Mouse (Mus musculus): ENCODE data around the gene Tnfrsf25. TPM values are rescaled to one million over a fixed set of nuclear protein-coding genes. Genes with fewer than 3 reads are reported as not detected.

The Tnfrsf25 gene
- total RNA-seq, 2 experiments from 2014 or later: 0.76 to 0.84 TPM

DNA sequence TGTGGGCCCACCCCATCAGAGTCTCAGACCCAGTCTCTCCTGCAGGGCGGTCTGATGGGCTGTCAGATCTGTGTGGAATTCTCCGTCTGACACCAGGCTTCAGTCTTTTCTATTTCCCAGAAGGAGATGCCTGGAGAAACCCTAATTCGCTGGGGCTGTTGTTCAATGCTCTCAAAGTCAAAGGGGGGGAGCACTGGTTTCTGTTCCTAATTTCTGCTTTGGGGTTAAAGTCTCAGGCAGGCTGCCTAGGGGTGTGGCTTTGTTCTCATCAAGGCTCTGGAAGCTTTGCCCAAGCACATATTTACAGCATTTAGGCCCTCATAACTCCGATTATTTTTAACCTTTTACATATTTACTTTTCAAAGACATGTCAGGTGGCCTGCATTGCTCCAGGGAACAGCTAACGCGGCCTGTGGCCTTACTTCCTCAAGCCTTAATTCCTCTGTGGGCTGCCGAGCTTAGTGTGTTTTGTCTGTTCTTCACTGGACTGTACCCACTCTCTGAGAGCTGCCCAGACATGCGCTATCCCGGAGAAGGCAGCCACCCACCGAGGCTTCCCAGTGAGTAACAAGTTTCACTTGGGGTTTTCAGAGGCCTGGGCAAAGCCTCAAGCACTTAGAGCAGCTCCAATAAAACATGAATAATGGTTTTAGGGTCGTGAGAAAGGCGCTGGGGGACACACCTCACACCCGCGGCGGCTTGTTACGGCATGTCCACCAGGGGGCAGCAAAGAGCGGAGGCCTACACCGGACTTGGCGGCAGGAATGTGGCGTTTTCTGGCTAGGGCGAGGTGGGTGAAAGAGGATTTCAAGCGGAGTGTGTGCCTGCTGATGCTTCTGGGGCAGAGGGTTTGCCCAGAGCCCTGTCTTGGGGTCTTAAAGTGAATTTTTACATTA, 49.5 kb downstream of the Tnfrsf25 start:
- intact Hi-C loops (cut with DNase I): no loop called here
- DNase-seq: peak; percentile 67 to 71

DNA sequence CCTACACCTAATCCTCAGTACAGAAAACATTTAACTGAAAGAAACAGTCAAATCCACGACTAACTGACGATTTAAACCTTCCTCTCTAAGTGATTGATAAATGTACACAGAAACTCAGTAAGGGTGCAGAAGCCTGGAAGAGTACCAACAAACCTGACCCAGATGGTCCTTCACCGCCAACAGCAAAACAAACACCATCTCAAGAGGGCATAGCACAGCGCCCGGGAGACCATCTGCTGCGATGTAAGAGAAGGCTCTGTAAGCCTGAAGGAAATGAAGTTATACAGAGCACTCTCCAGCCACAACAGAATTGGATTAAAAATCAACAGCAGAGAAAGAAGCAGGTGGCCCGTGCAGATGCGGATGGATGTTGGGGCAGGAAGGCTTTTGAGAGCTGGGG, 52.3 kb downstream of the Tnfrsf25 start:
- DNase-seq: no peak
- intact Hi-C loops (cut with DNase I): no loop called here

DNA sequence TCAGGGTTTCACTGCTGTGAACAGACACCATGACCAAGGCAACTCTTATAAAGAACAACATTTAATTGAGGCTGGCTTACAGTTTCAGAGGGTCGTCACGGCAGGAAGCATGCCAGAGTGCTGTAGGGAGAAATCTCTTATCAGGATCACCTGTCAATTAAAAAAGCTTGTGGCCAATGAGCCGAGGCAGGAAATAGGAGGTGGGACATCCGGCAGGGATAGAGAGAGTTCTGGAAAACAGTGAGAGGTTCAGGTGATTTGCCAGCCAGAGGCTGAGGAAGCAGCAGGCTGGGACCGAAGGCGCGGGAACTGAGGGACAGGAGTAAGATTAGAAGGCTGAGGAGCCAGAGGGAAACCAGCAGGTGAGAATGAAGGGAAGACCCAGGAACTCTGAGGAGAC, 53.4 kb downstream of the Tnfrsf25 start:
- intact Hi-C loops (cut with DNase I): no loop called here
- DNase-seq: no peak

Other genes with a start within 250 kb of the Tnfrsf25 start
- gene Dnajc11, start 182.2 kb upstream of the Tnfrsf25 start, total RNA-seq (2021): 10 to 100 TPM; 54.6 to 58.8 TPM
- gene Thap3, start 126.9 kb upstream of the Tnfrsf25 start, total RNA-seq (2021): 10 to 100 TPM; 28.8 to 35.8 TPM
- 1 to 10 TPM; 3.6 to 4.0 TPM for gene Phf13, start 119.7 kb upstream of the Tnfrsf25 start, total RNA-seq (2021)
- gene Klhl21, start 107.1 kb upstream of the Tnfrsf25 start, total RNA-seq (2021): 10 to 100 TPM; 77.1 to 91.5 TPM
- 1 to 10 TPM; 2.5 to 2.8 TPM for gene Zbtb48, start 88.3 kb upstream of the Tnfrsf25 start, total RNA-seq (2021)
- 1 to 10 TPM in 1 of 2 experiments, under 1 TPM in 1; 0.43 to 1.1 TPM for gene Tas1r1, start 77.4 kb upstream of the Tnfrsf25 start, total RNA-seq (2021)
- 1 to 10 TPM; 8.5 to 10.0 TPM for gene Nol9, start 76.6 kb upstream of the Tnfrsf25 start, total RNA-seq (2021)
- 1 to 10 TPM; 6.3 to 6.4 TPM for gene Plekhg5, start 43.4 kb upstream of the Tnfrsf25 start, total RNA-seq (2021)
- under 1 TPM; 0.27 to 0.43 TPM for gene Espn, start 36.4 kb downstream of the Tnfrsf25 start, total RNA-seq (2021)
- not detected for gene Hes2, start 42.9 kb downstream of the Tnfrsf25 start, total RNA-seq (2021)
- 10 to 100 TPM; 15.0 to 18.5 TPM for gene Acot7, start 62.2 kb downstream of the Tnfrsf25 start, total RNA-seq (2021)
- 1 to 10 TPM; 7.1 to 8.0 TPM for gene Gpr153, start 158.3 kb downstream of the Tnfrsf25 start, total RNA-seq (2021)
- not detected for gene Hes3, start 175.7 kb downstream of the Tnfrsf25 start, total RNA-seq (2021)
- gene Icmt, start 181.3 kb downstream of the Tnfrsf25 start, total RNA-seq (2021): 10 to 100 TPM; 14.4 to 17.3 TPM
- gene Rnf207, start 203.1 kb downstream of the Tnfrsf25 start, total RNA-seq (2021): not detected
- gene Rpl22, start 209.8 kb downstream of the Tnfrsf25 start, total RNA-seq (2021): 100 to 1,000 TPM; 165 to 223 TPM
- under 1 TPM; 0.10 to 0.13 TPM for gene Chd5, start 222.7 kb downstream of the Tnfrsf25 start, total RNA-seq (2021)

Data from gastrocnemius, postnatal 36 days (tissue).